Mouse (Mus musculus) myocyte (in vitro differentiated cells): ENCODE data around the gene Gm38392.

Experiments
- CEBPB ChIP-seq: IDR thresholded peaks from 2 replicates; pipeline ENCODE4 v1.6.1; 2011; ENCODE audit warnings: mild to moderate bottlenecking, moderate library complexity; ENCODE audit not compliant: poor library complexity, insufficient read depth, severe bottlenecking
- E2F4 ChIP-seq: IDR thresholded peaks from one replicate; pipeline ENCODE4 v1.6.1; 2011; ENCODE audit warnings: mild to moderate bottlenecking, control low read depth, moderate library complexity; ENCODE audit not compliant: insufficient read depth
- MAX ChIP-seq: IDR thresholded peaks from one replicate; pipeline ENCODE4 v1.6.1; 2011; ENCODE audit warnings: low read depth, mild to moderate bottlenecking, control low read depth
- MYOD1 ChIP-seq, 3 experiments: IDR thresholded peaks; one replicate each; pipeline ENCODE4 v1.6.1; 2011; ENCODE audit warnings: control low read depth in 2 of 3, low read depth in 2 of 3, mild to moderate bottlenecking in 2 of 3, moderate library complexity in 1 of 3; ENCODE audit not compliant: insufficient read length in 2 of 3, control insufficient read depth in 1 of 3
- POLR2A ChIP-seq: IDR thresholded peaks from one replicate; pipeline ENCODE4 v1.6.1; 2011; ENCODE audit warnings: low read depth, mild to moderate bottlenecking, control low read depth, moderate library complexity; ENCODE audit not compliant: insufficient read length
- POLR2AphosphoS2 ChIP-seq: IDR thresholded peaks from one replicate; pipeline ENCODE4 v1.6.1; 2011; ENCODE audit warnings: low read depth, control low read depth; ENCODE audit not compliant: insufficient read length
- REST ChIP-seq: IDR thresholded peaks from one replicate; pipeline ENCODE4 v1.6.1; 2011; ENCODE audit warnings: mild to moderate bottlenecking, control low read depth, moderate library complexity; ENCODE audit not compliant: insufficient read depth, insufficient read length
- TCF12 ChIP-seq: IDR thresholded peaks from one replicate; pipeline ENCODE4 v1.6.1; 2011; ENCODE audit warnings: mild to moderate bottlenecking, control low read depth; ENCODE audit not compliant: poor library complexity, insufficient read depth, severe bottlenecking
- TCF3 ChIP-seq: IDR thresholded peaks from one replicate; pipeline ENCODE4 v1.6.1; 2011; ENCODE audit warnings: low read depth, control low read depth; ENCODE audit not compliant: insufficient read length
- USF1 ChIP-seq: IDR thresholded peaks from one replicate; pipeline ENCODE4 v1.6.1; 2011; ENCODE audit warnings: low read depth, mild to moderate bottlenecking, control low read depth, moderate library complexity

DNA sequence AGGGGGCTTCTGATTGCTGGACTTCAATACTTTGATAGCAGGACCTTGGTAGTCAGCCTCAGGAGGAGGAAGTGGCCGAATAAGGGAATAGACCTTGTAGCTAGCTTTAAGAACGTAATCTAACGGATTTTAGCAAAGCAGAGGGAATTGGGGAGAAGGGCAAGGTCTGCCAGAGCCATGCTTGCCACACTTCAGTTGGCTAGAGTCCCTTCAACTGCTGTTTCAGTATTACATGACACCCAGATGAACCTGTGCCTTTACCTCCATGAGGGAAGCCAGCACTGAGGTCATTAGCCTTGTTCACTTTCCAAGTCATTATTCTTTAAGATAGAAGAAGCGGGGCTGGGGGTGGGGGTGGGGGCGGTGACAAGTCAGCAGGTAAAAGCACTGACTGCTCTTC, 18.0 kb downstream of the Gm38392 start:
- TF ChIP-seq POLR2AphosphoS2 (no peak), POLR2A (no peak), E2F4 (no peak), TCF12 (no peak), MYOD1 (IDR thresholded peaks at IDR 0.05; ENCODE audit: control insufficient read depth in 1 of 3, insufficient read length in 2 of 3, low read depth in 2 of 3) (no peak), USF1 (no peak), TCF3 (no peak), REST (no peak), CEBPB (no peak), MAX (no peak)
